Mouse (Mus musculus) lung, postnatal 0 days (tissue): ENCODE measurements at regions not wholly inside any gene's neighbourhood (a gene's known extent, or its start where the extent isn't known, plus 50 kb on each side); places are given as distances from the start of the nearest gene placed in this dataset.

Source experiments
- CTCF ChIP-seq: IDR thresholded peaks from 2 replicates; pipeline ENCODE4 v1.5.1; 2016; ENCODE audit warnings: antibody characterized with exemption, mild to moderate bottlenecking
- EP300 ChIP-seq: IDR thresholded peaks from 2 replicates; pipeline ENCODE4 v1.6.1; 2016; ENCODE audit warnings: antibody characterized with exemption, mild to moderate bottlenecking, control low read depth

- TF ChIP-seq EP300 (no peak), CTCF (no peak)
Observed at GRCm38 (mm10) chr13:35171562-35172254, 144.8 kb upstream of the Eci2 start.
